Mouse (Mus musculus): ENCODE data around the gene Gm597.

The Gm597 gene

GRCm38 (mm10) chr1:28780152-28780551 lies at the start of gene Gm597:
TSS of gene Gm597 (minus strand) at chr1:28780252.
- DNase-seq (ENCODE audit: extremely low spot score, low spot score): no peak

- DNase-seq (ENCODE audit: extremely low spot score, low spot score): no peak
Observed at GRCm38 (mm10) chr1:28807689-28808088, 27.6 kb upstream of the Gm597 start.

GRCm38 (mm10) chr1:28806618-28807017 lies 26.6 kb upstream of the Gm597 start:
- no peak for DNase-seq (ENCODE audit: extremely low spot score, low spot score)

GRCm38 (mm10) chr1:28800881-28801280 lies 20.8 kb upstream of the Gm597 start:
- no peak for DNase-seq (ENCODE audit: extremely low spot score, low spot score)
